Mouse (Mus musculus) olfactory bulb, adult 2 months (tissue): ENCODE measurements at regions not wholly inside any gene's neighbourhood (a gene's known extent, or its start where the extent isn't known, plus 50 kb on each side); places are given as distances from the start of the nearest gene placed in this dataset.

ENCODE experiments used
- CTCF ChIP-seq: fragments of 200-500 bp; IDR thresholded peaks from 2 replicates; pipeline ENCODE4 v1.5.1; 2012; ENCODE audit warnings: low read depth, mild to moderate bottlenecking, low read length, moderate library complexity; ENCODE audit not compliant: insufficient read depth
- POLR2A ChIP-seq: fragments of 200-500 bp; IDR thresholded peaks from 2 replicates; pipeline ENCODE4 v1.6.1; 2012; ENCODE audit warnings: mild to moderate bottlenecking, low read depth, low read length, moderate library complexity; ENCODE audit not compliant: insufficient read depth

- no peak for TF ChIP-seq POLR2A
- TF ChIP-seq CTCF = no peak
Observed at GRCm38 (mm10) chr10:7323258-7323657, 111.2 kb upstream of the Cnksr3 start.
